Mouse (Mus musculus) thymus, adult 18-20 months (tissue): Measurements from ENCODE around the gene Akap17b.
"Not testable (repeated sequence)": the region's sequence is repeated elsewhere in the genome, so short reads cannot be mapped to it uniquely, and the experiment has no call there.

Experiments used
- DNase-seq, 2 experiments: peaks; one replicate each; pipeline ENCODE4 v3.0.0; 2022; ENCODE audit warnings: mixed read lengths in 2 of 2

Akap17b gene

GRCm38 (mm10) chrX:36644657-36645551, at the start of gene Akap17b:
TSS of gene Akap17b (minus strand) at chrX:36645395.
- peak; percentile 74 to 79 for DNase-seq

- DNase-seq = no peak
These were observed 46.2 kb upstream of the Akap17b start for GRCm38 (mm10) chrX:36691365-36691764.

- no peak for DNase-seq
These were observed 44.5 kb upstream of the Akap17b start for GRCm38 (mm10) chrX:36689655-36690054.

- no peak for DNase-seq
These were observed 31.6 kb upstream of the Akap17b start for GRCm38 (mm10) chrX:36676836-36677235.

- DNase-seq = no peak
These were observed 27.5 kb upstream of the Akap17b start for GRCm38 (mm10) chrX:36672708-36673107.

- DNase-seq = no peak
These were observed 5.1 kb downstream of the Akap17b start for GRCm38 (mm10) chrX:36640046-36640445.

GRCm38 (mm10) chrX:36630771-36631170, 14.4 kb downstream of the Akap17b start:
- DNase-seq = no peak

- DNase-seq = no peak
These were observed 17.1 kb downstream of the Akap17b start for GRCm38 (mm10) chrX:36628102-36628501.

- DNase-seq = no peak
These were observed 36.1 kb downstream of the Akap17b start for GRCm38 (mm10) chrX:36609117-36609516.

- no peak for DNase-seq
These were observed 41.2 kb downstream of the Akap17b start for GRCm38 (mm10) chrX:36604040-36604439.

GRCm38 (mm10) chrX:36602926-36603325, 42.3 kb downstream of the Akap17b start:
- no peak for DNase-seq

GRCm38 (mm10) chrX:36600066-36600465, 45.1 kb downstream of the Akap17b start:
- DNase-seq = no peak

- no peak for DNase-seq
These were observed 45.5 kb downstream of the Akap17b start for GRCm38 (mm10) chrX:36599656-36600055.

- DNase-seq = peak in 1 of 2 experiments; percentile 4
These were observed 46.3 kb downstream of the Akap17b start for GRCm38 (mm10) chrX:36598861-36599344.

- no peak for DNase-seq
These were observed 46.8 kb downstream of the Akap17b start for GRCm38 (mm10) chrX:36598390-36598810.

- peak; percentile 74 to 78 for DNase-seq
These were observed 47.3 kb downstream of the Akap17b start, which contains the start of gene Pgrmc1 for GRCm38 (mm10) chrX:36597707-36598389. TSS of gene Pgrmc1 (plus strand) at chrX:36598206.

GRCm38 (mm10) chrX:36596483-36597120, 48.6 kb downstream of the Akap17b start:
- not testable (repeated sequence) for DNase-seq

- DNase-seq = no peak
These were observed 49.9 kb downstream of the Akap17b start for GRCm38 (mm10) chrX:36595247-36595646.

- no peak for DNase-seq
These were observed 53.7 kb downstream of the Akap17b start for GRCm38 (mm10) chrX:36591539-36591938.

- DNase-seq = no peak
These were observed 54.1 kb downstream of the Akap17b start for GRCm38 (mm10) chrX:36591120-36591519.

- DNase-seq = no peak
These were observed 54.9 kb downstream of the Akap17b start for GRCm38 (mm10) chrX:36590266-36590665.

GRCm38 (mm10) chrX:36587304-36588209, 57.6 kb downstream of the Akap17b start:
- no peak for DNase-seq
